Mouse (Mus musculus) midbrain, postnatal 0 days (tissue): ENCODE data around the gene Mafk. TPM values are rescaled to one million over a fixed set of nuclear protein-coding genes. Genes with fewer than 3 reads are reported as not detected.

Source experiments
- ATAC-seq: fragments of 200-750 bp; cut with Nextera tagmentation; 2 replicates; pipeline ENCODE4 v1.8.0; 2017; ENCODE audit warnings: moderate number of reproducible peaks, mild to moderate bottlenecking, moderate TSS enrichment, moderate library complexity; ENCODE audit not compliant: low FRiP score
- DNase-seq: peaks from one replicate; pipeline ENCODE4 v3.0.0-alpha.2; 2015; ENCODE audit warnings: low spot score
- H3K27ac ChIP-seq: fragments of 300-500 bp; sonication (generic); 2 replicates; pipeline ENCODE4 v1.5.1; 2014; ENCODE audit warnings: low read depth, mild to moderate bottlenecking, low read length, mixed read lengths
- H3K27me3 ChIP-seq: fragments of 300-500 bp; sonication (generic); 2 replicates; pipeline ENCODE4 v1.6.1; 2014; ENCODE audit warnings: low read length, control low read depth, mixed read lengths; ENCODE audit not compliant: insufficient read depth
- H3K36me3 ChIP-seq: fragments of 300-500 bp; sonication (generic); 2 replicates; pipeline ENCODE4 v1.6.1; 2014; ENCODE audit warnings: low read length, control low read depth, mixed read lengths; ENCODE audit not compliant: insufficient read depth
- H3K4me1 ChIP-seq: fragments of 300-500 bp; sonication (generic); 2 replicates; pipeline ENCODE4 v1.6.1; 2014; ENCODE audit warnings: mild to moderate bottlenecking, control low read depth, antibody characterized with exemption, low read length, mixed read lengths; ENCODE audit not compliant: insufficient read depth
- H3K4me2 ChIP-seq: fragments of 300-500 bp; sonication (generic); 2 replicates; pipeline ENCODE4 v1.6.1; 2014; ENCODE audit warnings: low read depth, mild to moderate bottlenecking, low read length, mixed read lengths; ENCODE audit not compliant: poor library complexity, severe bottlenecking
- H3K4me3 ChIP-seq: fragments of 300-500 bp; sonication (generic); 2 replicates; pipeline ENCODE4 v1.5.1; 2014; ENCODE audit warnings: low read depth, mild to moderate bottlenecking, low read length, moderate library complexity
- H3K9ac ChIP-seq: fragments of 300-500 bp; sonication (generic); replicated peaks from 2 replicates; pipeline ENCODE4 v1.6.1; 2014; ENCODE audit warnings: mild to moderate bottlenecking, low read length, moderate library complexity, mixed read lengths; ENCODE audit not compliant: poor library complexity, severe bottlenecking
- H3K9me3 ChIP-seq: fragments of 300-500 bp; sonication (generic); 2 replicates; pipeline ENCODE4 v1.6.1; 2016; ENCODE audit warnings: low read length, control low read depth
- CTCF ChIP-seq: IDR thresholded peaks from 2 replicates; pipeline ENCODE4 v1.5.1; 2016; ENCODE audit warnings: antibody characterized with exemption, mild to moderate bottlenecking
- WGBS: fragments of 180-500 bp; shearing (Covaris S2); extraction: QIAGEN DNeasy Blood & Tissue Kit; methylation state at CpG from one replicate; pipeline ENCODE4 v1.1.7; 2014; 5-methylcytosine and 5-hydroxymethylcytosine counted together
- polyA plus RNA-seq: library from polyadenylated mRNA; unstranded; fragments of >200 nt; fragmentation: Nextera tagmentation; extraction: Ambion mirVana; gene quantifications from 2 replicates; pipeline ENCODE4 v1.2.1, GENCODE M21; 2015
- total RNA-seq: library from RNA; depleted of rRNA; stranded (reverse); fragments of >200 nt; gene quantifications from 2 replicates; pipeline ENCODE4 v1.2.3, GENCODE M21; 2014

The Mafk gene
- total and polyA plus RNA-seq, 2 experiments from 2014 or later: 8.7 to 17.8 TPM

DNA sequence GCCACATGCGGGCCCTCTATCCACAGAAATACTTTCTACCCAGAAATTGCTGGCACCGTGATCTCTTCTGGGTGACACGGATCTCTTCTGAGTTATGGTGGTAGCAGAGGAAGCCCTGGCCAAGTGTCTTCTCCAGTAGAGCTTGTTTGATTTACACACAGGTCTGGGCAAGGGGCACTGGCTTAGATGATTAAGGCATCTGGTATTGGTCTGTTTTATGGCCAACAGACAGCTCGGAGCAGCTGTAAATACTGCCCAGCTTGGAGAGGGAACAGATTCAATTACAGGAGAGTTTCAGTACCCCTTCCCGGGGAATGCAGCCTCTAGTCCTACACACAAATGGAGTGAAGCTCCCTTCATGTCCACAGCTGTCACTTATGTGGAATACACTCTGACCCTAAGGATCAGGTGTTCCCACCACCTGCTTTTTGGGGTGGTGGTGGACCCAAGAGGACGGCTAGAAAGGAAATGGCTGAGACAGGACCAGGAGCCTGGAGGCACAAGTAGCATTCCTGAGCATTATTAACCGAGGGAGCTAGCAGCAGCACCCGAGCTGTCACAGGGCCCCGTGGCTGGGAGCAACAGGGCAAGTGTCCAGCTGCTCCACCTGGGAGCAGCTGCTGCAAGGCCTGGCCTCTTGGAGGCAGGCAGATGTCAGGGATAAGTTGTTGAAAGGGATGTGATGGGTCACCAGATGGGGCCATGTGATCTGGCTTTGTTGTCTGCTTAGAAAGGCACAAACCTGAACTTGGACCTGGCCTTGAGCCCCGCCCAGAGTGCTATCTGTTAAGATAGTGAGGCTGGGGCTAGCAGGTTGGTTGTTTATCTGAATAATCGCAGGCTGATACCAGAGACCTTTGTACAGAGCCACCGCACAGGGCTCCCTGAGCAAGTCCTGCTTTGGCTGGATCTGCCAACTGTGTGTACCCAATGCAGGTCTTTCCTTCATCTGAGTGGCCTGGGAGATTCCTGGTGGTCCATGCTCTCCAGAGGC is 30.4 kb downstream of the Mafk start:
- Histone ChIP-seq H3K9me3 (no peaks in the 10 kb centered on the region), H3K9ac (no peak overlapping the region), H3K4me1 (peaks cover 10% of the 10 kb centered on the region; the same call in 1 of the 2 replicates), H3K27me3 (no peaks in the 10 kb centered on the region), H3K4me2 (no peak overlapping the region), H3K27ac (no peak overlapping the region), H3K4me3 (no peak overlapping the region), H3K36me3 (peaks cover 25% of the 10 kb centered on the region)
- no peak for DNase-seq
- ATAC-seq: no peak
- 87% methylated on average over 12 of the region's 12 CpGs for WGBS
- TF ChIP-seq CTCF: no peak

DNA sequence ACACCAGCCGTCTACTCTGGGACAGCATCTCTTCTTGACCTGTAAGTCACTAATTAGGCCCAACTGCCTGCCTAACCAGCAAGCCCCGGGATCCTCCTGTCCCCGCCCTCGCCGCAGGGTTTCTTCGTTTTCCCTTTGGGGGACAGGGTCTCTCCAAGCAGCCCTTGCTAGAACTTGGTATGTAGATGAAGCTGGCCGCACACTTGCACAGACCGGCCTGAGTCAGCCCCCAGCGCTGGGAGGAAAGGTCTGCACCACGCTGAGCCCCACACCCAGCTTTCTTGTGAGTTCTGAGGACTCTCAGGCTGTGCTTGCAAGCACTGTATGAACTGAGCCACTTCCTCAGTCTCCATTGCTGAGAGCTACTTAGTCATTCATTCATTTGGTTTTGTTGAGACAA is 33.2 kb downstream of the Mafk start:
- Histone ChIP-seq H3K36me3 (peaks cover 25% of the 10 kb centered on the region), H3K4me2 (no peak overlapping the region), H3K9ac (no peak overlapping the region), H3K9me3 (no peaks in the 10 kb centered on the region), H3K4me3 (no peak overlapping the region), H3K27me3 (no peaks in the 10 kb centered on the region), H3K4me1 (peaks cover 10% of the 10 kb centered on the region; the same call in 1 of the 2 replicates), H3K27ac (no peak overlapping the region)
- DNase-seq (no peak), ATAC-seq (no peak)
- 92% methylated on average over 10 of the region's 10 CpGs for WGBS
- TF ChIP-seq CTCF: no peak

DNA sequence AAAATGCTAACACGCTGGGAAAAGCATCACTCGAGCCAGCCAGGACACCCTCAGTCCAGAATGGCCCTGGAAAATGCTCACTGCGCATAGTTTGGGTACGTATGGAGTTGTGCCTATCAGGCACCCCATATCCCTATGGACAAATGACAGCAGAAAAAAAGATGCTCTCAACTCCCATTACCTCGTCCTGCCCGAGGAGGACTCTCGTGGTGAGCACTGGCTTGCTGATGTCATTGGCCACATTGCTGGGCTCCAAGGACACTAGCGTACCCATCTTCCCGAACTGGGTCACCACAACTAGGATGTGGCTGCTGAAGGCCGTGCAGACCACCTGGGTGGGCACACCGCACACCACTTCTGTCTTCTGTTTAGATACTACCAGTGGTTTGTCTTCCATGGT is 34.6 kb downstream of the Mafk start:
- no peak for DNase-seq
- H3K27ac ChIP-seq: peak overlapping the region; percentile 76
- peak overlapping the region; percentile 95 for H3K4me2 ChIP-seq
- 0 out of 2 replicates have a peak, but pooled peaks have one; percentile 10 for ATAC-seq
- no peaks in the 10 kb centered on the region for H3K9me3 ChIP-seq
- no peak for TF ChIP-seq CTCF
- peaks cover 10% of the 10 kb centered on the region; the same call in 1 of the 2 replicates for H3K4me1 ChIP-seq
- H3K4me3 ChIP-seq: peak overlapping the region; percentile 86
- 45% methylated on average over 11 of the region's 11 CpGs for WGBS
- no peaks in the 10 kb centered on the region for H3K27me3 ChIP-seq
- H3K36me3 ChIP-seq: peaks cover 25% of the 10 kb centered on the region
- peak overlapping the region; percentile 88 for H3K9ac ChIP-seq

DNA sequence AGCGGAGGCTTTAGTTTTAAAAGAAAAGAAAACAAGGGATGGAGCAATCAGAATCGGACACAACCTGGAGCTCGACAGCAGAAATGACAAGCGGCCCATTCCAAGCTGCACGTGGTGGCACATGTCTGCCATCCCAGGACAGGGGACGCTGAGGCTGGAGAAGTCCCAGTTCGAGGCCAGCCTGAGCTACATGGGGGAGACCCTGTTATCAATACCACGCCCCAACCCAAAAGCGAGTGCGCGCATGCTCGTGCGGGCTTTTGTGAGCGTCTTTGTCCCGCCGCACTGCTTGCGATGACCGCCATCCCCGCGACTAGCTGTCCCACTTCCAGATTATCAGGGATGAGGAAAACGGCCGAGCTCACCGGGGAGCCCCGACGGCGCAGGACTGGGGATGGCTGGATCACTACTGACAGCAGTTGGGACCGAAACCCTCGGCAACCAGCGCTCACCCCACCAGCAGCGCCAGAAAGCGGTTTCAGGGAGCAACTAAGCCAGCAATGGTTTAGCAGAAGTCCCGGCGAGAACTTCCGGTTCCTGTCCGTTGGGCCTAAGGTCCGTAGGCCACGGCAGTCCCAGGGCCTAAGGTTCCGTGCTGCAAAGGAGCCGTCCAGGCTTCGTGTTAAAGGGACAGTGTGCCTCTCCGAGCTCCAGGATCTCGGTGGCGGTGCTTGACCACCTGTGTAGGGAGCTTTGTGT is 35.2 kb downstream of the Mafk start, which contains the start of the genes Gm26938 and Psmg3:
Gene Gm26938 (minus strand): TSS at position 51 of the 699 bp plus-strand sequence.
Gene Psmg3 (minus strand): TSS at position 529 of the 699 bp plus-strand sequence.
- peak within 1 kb of the TSS; percentile 86 for H3K4me3 ChIP-seq
- DNase-seq (peak; percentile 93), ATAC-seq (peak; percentile 83)
- peaks cover 10% of the 10 kb centered on the region; the same call in 1 of the 2 replicates for H3K4me1 ChIP-seq
- 0 out of 2 replicates have a peak, but pooled peaks have one; percentile 2 for TF ChIP-seq CTCF
- H3K9me3 ChIP-seq: no peaks in the 10 kb centered on the region
- WGBS: under 1% methylated on average over 43 of the region's 43 CpGs
- peak within 1 kb of the TSS; percentile 88 for H3K9ac ChIP-seq
- H3K27me3 ChIP-seq: no peaks in the 10 kb centered on the region
- peaks cover 22% of the 10 kb centered on the region for H3K36me3 ChIP-seq
- peak within 1 kb of the TSS; percentile 95 for H3K4me2 ChIP-seq
- peak within 1 kb of the TSS; percentile 76 for H3K27ac ChIP-seq

DNA sequence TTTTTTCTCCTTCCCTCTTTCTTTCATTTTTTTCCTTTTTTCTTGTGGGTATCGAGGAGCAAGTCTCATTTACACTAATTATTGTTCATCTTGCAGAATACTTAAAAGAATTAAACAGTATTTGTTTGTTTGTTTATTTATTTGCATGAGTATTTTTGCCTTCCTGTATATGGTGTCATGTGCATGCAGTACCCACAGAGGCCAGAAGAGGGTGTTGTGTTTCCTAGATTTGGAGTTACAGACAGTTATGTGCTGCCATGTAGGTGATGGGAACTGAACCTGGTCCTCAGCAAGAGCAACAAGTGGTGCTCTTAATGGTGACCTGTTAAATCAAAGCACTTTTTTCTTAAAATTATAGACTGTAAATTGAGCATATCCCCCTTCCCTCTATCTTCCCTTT is 36.3 kb downstream of the Mafk start:
- Histone ChIP-seq H3K9me3 (no peaks in the 10 kb centered on the region), H3K36me3 (peaks cover 11% of the 10 kb centered on the region; the same call in 1 of the 2 replicates), H3K4me2 (no peak overlapping the region), H3K9ac (no peak overlapping the region), H3K4me3 (no peak overlapping the region), H3K4me1 (peaks cover 10% of the 10 kb centered on the region; the same call in 1 of the 2 replicates), H3K27me3 (no peaks in the 10 kb centered on the region), H3K27ac (no peak overlapping the region)
- no peak for DNase-seq
- TF ChIP-seq CTCF: peak; percentile 61
- WGBS: 86% methylated on average over 1 of the region's 1 CpGs
- ATAC-seq: no peak
